Mouse (Mus musculus) kidney, adult 2 months (tissue): Measurements from ENCODE around the gene Zfp609.

Experiments used
- CTCF ChIP-seq: fragments of 200-500 bp; conservative IDR thresholded peaks from 2 replicates; pipeline ENCODE4 v1.5.1; 2011; ENCODE audit warnings: low read depth, mild to moderate bottlenecking, control low read depth, low read length, moderate library complexity, mixed read lengths; ENCODE audit not compliant: insufficient read depth, insufficient read length
- POLR2A ChIP-seq: fragments of 200-500 bp; IDR thresholded peaks from one replicate; pipeline ENCODE4 v1.6.1; 2011; ENCODE audit warnings: low read depth, low read length, control low read depth

DNA sequence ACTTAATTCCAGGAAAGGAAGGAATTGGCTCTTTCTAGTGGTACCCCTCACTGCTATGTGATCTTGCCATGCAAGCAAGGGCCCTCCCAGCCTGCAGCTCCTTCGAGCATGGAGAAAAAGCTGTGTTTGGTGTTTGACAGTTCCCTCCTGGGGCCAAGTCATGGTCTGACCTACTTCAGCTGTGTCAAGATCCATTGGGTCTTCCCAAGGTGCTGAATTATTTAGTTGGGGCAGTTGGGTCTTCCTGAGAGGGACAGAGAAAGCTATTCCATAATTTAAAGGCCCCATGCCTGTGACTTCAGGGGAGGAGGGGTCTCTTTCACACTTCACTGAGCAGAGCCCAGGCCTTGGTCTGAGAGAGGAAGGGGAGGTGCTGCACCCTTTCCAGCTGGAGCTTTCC lies 165.9 kb downstream of the Zfp609 start:
- TF ChIP-seq CTCF: no peak
- no peak for TF ChIP-seq POLR2A
